Mouse (Mus musculus): ENCODE data around the gene Srpk2.

- TF ChIP-seq POLR2A (IDR thresholded peaks at IDR 0.05; ENCODE audit: borderline replicate concordance, extremely low read depth, insufficient read depth, insufficient read length, poor library complexity, severe bottlenecking) (no peak), CTCF (IDR thresholded peaks at IDR 0.05; ENCODE audit: borderline replicate concordance, extremely low read depth, insufficient read depth, insufficient read length) (no peak)
These were observed 57.2 kb downstream of the Srpk2 start for GRCm38 (mm10) chr5:23627221-23627620.

All from brain, embryonic 14.5 days (tissue).